Mouse (Mus musculus): ENCODE data around the gene Ptprm.

The Ptprm gene

DNA sequence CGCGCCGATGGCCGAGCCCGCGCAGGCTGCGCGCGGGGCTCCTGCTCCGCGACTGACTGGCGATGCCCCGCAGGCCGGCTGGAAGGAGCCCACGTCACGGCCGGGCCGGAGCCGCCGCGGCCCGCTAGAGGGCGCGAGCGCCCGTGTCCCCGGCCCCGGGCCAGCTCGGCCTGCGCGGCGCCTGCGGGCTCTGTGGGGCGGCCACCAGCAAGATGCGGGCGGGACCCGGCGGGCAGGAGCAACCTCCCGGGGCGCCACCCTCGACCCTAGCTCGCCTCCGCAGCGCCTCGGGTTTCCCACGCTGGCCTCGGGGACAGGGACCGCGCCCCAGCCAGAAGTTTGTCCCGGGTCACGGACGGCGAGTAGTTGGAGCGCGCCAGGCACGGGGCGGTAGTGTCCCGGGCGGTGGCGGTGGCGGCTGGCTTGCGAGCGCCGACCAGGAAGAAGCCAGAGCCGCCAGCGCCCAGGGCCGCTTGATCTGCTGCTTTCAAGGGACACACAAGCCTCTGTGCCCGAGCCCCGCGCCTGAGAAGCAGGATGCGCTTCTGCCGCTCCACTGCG, at the start of gene Ptprm:
Ptprm (minus strand) TSS at position 7 of the 561 bp plus-strand sequence.
- peak in 1 of 2 experiments; percentile 56 for DNase-seq (ENCODE audit: low spot score in 2 of 2)

DNA sequence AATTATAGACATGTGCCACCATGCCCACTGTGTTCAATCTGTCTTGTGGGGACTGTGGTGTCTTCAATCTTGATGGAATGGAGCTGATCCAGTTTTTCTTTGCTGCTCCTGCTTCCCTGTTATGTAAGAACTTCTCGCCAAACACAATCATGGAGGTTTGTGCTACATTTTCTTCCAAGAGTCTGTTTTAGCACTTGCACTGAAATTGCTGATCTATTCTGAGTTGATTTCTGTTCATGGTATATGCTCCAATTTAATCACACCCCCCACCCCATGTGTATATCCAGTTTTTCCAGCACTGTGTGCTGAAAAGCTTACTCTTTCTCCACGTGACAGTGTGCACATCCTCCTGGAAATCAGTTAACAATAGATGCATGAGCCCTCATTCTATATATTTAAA, 41.9 kb upstream of the Ptprm start:
- DNase-seq (ENCODE audit: low spot score in 2 of 2): no peak

DNA sequence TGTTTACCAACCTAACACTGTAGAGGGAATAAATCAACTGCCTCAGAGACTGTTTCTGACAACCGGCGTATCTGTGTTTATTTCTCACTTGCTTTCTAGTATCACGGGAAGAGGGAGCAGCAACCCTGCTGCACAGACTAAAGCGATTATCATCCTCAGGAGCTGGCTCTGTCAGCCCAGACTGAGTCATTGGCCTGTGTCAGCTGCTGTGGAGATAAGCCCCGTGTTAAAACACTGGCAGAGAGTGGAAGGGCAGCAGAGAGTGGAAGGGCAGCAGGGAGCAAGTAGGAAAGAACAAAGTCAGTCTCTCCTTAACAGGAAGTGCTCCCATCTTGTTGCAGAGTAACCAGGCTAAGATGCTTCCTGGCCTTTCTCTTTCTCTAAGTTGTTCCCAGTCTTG, 36.6 kb upstream of the Ptprm start:
- DNase-seq (ENCODE audit: low spot score in 2 of 2): no peak

DNA sequence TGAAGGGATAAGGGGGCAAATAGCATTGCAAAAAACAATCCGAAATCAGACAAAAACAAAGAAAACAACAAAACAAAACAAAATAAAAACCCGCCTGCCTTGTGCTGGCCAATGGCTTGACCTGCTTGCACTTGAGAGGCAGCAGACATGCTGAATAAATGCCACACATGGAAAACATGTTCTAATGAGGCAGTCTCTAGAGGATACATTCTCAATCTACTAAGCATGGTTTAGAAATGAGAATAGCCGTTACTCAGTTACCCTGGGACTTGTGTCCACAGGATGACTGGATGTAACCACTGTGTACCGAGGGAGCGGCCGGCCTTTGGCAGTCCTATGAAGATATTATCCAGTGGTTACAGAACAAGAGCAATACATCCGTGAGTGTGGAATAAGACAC, 33.9 kb upstream of the Ptprm start:
- DNase-seq (ENCODE audit: low spot score in 2 of 2): no peak

DNA sequence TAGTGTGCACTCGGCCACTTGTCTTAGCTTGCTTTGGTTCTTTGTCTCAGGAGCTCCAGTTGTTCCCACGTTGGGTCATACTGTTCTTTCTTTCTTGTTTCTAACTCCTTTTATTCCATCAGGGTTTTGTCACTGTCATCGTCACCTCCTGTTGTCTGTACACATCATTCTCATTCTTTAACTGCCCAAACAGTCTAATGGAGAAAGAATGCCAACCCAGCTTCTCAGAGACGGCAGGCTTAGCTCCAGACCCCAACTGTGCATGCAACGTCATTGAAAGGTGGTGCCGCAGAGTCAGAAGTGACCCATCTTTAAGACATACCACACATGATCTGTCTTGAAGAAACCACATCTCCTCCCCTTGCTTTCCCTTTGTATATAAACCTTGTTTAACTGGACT, 31.0 kb upstream of the Ptprm start:
- DNase-seq (ENCODE audit: low spot score in 2 of 2): no peak

DNA sequence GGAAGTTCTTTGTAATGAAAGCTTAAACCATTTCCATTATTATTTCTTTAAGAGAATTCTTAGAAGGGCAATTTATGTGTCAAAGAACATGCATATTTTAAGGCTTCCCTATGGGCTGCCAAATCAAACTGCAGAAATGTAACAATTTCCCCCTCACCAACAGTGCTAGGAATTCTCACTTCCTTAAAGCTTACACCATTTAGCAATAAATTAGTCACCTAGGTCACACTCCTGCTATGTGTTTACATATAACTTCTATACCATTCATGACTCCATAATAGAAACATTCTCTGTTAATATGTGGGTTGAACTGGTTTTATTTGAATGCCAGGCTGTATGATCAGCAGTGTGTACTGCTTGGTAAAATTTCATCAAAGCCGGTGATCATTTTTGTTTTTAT, 29.4 kb upstream of the Ptprm start:
- DNase-seq (ENCODE audit: low spot score in 2 of 2): no peak

DNA sequence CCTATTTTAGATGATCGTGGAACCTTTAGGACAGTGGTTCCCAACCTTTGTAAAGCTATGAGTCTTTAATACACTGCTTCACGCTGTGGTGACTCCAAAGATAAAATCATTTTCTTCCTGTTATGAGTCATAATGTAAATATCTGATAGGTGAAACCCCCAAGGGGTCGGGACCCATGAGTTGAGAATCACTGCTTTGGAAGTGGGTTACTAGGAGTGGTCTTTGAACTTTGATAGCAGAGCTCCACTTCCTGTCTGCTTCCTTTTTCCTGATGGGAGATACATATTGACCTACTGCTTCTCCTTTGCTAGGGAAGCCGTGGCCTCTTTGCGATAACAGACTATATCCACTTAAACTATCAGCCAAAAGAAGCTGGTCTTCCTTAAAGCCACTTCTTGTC, 27.4 kb upstream of the Ptprm start:
- no peak for DNase-seq (ENCODE audit: low spot score in 2 of 2)

DNA sequence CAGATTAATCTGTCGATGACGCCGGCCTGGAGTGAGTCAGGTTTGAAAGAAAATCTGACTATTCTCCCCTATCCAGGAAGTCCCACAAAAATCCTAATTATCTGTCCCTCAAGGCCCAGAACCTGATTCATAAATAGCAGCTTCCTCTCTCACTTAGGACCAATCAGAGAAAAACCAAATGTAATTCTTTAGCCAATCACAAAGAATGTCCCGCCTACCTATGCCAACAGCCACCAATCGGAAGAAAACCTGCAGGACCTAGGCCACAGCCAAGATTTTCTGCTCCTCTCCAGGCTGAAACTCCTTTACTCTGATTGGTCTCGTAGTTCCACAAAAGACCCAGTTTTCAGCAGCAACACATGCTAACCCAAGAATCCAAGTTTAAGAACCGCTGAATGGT, 13.6 kb upstream of the Ptprm start:
- DNase-seq (ENCODE audit: low spot score in 2 of 2): no peak

DNA sequence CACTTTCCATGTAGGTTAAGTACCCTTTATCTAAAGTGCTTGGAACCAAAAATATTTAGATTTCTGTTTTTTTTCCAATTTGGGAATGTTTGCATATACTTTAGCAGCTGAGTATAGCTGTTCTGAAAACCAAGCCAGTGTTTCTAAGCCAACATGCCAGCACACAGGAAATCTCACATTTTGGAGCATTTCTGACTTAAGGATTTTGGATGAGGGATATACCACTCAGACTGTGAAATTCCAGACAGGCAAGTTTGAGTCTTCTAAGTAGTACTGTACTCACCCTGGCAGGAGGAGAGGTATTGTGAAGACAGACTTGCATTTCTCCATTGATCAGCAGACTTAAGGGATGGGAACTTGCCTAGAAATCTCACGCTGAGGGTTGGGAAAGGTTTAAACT, 10.2 kb upstream of the Ptprm start:
- DNase-seq (ENCODE audit: low spot score in 2 of 2): no peak

DNA sequence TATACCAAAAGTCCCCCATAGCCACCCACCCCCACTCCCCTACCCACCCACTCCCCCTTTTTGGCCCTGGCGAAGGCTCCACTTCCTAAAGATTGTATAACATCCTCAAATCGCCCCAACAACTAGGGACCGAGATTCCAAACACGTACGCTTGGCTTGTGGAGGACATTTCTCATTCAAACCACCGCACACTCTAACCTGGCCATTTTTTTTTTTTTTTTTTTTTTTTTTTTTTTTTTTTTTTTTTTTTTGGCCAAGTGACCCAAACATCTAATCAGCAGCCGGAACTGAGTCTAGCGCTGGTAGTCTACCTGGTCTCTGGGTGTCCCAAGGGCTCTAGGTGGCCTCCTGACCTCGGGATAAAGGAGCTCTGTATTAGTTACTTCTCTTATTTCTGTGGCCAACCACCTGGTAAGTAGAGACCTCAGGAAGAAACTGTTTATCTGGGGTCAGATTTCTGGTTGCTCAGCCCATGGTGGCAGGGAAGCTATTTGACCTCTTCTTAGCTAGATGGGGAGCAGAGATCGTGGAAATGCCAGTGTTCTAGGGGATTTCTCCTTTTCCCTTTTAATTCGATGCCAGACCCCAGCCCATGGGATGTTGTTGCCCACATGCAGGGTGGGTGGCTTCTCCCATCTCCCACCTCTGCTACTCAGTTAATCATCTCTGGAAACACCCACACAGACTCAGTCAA, 9.3 kb upstream of the Ptprm start:
- no peak for DNase-seq (ENCODE audit: low spot score in 2 of 2)

DNA sequence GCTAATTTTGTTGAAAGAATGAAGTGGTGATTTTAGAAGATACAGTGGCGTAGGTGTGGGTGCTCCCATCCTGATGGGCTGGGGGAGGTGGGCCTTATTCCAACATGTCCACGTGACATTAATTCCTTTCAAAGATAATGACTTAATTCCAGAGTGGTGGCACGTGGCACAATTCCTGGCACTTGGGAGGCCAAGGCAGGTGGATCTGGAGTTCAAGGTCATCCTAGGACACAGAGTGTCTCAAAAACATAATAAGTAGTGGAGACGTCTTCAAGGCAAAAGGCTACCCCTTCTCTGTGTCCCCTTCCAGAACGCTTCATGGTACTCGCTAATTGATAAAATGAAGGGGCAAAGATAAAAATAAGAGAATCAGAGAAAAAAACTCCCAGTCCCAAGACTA, 7.9 kb upstream of the Ptprm start:
- DNase-seq (ENCODE audit: low spot score in 2 of 2): no peak

DNA sequence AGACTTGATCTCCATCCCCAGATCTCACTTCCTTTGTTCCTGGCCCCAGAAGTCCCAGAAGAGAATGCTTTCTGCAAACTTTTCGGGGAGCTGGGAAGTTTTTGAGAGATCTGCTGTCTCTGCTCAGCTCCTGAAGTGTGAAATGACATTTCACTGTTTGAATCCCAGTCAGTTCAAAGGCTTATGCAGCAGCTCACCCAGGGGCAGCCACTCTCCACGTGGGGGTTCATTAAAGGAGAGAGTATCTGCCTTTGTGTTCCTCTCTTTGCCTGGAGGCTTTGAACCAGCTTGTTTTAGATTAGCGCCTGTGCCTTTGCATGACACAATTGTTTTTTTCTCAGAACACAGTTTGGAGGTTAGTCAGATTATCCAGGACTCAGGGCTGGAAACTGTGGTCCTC, 6.3 kb upstream of the Ptprm start:
- DNase-seq (ENCODE audit: low spot score in 2 of 2): no peak

DNA sequence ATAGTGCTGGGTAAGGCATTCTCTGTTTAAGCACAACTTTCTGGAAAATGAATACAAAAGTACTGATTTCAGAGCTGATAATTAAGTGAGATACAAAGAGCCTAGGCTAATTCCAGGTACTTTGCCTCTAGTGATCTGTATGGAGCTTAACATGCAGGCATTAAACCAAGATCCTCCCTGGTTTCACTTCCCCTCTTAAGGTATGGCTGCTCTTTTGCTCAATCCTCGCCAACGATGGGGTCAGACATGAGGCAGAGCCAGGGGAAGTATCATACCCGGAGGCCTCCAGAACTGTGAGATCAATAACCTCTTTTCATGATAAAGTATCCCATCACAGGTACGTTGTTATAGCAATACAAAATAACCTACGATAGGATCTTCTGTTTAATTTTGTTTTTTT, 5.3 kb upstream of the Ptprm start:
- no peak for DNase-seq (ENCODE audit: low spot score in 2 of 2)

DNA sequence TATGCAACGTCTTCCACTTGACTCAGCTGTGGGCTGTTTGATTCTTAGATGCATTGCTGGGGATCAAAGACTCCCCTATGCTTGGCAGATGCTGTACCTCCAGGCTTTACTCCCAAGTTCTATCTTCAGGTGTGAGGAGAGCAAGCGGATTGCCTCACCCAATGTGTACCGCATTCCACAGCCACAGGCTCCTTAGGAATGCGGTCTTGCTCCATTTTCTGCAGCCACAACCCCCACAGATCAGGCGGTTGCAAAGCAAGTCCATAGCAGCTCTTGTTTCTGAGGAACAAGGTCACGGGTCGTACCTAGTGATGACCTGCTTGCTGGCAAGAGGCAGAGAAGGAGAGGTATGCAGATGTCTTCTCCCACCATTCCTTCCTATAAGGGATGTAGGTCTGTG, 4.3 kb upstream of the Ptprm start:
- DNase-seq (ENCODE audit: low spot score in 2 of 2): no peak

DNA sequence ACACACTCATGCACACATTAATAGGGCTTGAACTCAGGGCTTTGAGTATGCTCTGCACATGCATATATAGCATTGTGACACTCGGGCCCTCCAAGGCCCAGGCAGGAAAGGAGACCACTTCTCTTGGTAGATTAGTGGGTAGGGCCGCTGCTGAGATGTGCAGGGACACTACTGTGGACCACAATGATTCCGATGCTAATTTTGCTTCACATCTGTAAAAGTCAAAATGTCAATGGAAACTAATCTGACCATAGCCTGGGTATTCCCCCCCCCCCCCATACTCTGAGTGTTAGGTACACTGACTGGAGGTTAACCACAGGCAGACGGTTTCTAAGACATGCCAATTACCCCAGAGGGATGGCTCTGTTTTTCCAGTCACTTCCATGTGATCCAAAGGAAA, 2.9 kb upstream of the Ptprm start:
- DNase-seq (ENCODE audit: low spot score in 2 of 2): no peak

DNA sequence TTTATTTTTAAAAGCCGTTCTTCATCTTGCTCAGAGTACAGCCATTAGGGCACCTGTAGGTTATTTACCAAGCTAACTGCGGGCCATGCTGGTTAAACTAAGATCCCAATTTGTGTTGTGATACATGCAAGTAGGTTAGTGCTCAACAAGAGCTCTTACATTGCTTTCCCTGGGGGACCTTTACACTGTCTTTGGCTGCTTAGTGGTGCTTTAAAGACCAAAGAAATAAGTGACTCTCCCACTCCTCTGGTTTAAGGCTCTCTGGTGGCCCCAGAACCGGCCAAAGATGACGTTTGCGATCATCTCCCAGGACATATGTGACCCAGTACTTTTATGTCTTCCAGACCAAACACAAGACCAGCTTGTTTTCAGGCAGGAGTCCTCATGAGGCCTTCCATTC, 994 bp upstream of the Ptprm start:
- no peak for DNase-seq (ENCODE audit: low spot score in 2 of 2)

DNA sequence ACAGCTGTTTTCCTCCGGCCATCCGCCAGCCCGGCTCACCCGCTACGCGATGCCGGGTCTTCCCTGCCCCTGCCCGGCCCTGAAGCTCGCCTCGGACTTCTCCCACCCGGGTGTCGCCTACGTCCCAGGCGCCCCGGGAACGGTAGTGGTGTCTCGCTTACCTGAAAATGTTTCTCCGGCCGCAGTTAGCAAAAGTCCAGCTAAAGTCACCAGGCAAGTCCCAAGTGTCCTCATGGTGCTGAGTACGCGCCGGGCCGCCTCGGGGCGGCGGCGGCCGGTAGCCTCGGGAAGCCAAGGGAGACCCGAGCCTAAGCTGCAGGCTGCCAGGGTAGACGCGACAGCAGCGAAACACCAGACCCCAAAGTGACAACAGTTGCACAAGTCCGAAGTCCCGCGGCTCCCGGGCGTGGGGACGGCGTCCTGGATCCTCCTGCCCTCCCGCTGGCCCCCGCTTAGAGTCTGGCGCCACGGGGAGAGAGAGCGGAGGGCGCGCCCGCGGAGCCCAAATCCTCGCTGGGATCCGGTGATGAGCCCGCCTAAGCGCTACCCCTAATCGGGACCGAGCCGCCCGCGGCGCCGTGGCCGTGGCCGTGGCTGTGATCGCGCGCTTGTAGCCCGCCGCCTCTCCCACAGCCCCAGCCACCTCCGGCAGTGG, 334 bp downstream of the Ptprm start:
- no peak for DNase-seq (ENCODE audit: low spot score in 2 of 2)

DNA sequence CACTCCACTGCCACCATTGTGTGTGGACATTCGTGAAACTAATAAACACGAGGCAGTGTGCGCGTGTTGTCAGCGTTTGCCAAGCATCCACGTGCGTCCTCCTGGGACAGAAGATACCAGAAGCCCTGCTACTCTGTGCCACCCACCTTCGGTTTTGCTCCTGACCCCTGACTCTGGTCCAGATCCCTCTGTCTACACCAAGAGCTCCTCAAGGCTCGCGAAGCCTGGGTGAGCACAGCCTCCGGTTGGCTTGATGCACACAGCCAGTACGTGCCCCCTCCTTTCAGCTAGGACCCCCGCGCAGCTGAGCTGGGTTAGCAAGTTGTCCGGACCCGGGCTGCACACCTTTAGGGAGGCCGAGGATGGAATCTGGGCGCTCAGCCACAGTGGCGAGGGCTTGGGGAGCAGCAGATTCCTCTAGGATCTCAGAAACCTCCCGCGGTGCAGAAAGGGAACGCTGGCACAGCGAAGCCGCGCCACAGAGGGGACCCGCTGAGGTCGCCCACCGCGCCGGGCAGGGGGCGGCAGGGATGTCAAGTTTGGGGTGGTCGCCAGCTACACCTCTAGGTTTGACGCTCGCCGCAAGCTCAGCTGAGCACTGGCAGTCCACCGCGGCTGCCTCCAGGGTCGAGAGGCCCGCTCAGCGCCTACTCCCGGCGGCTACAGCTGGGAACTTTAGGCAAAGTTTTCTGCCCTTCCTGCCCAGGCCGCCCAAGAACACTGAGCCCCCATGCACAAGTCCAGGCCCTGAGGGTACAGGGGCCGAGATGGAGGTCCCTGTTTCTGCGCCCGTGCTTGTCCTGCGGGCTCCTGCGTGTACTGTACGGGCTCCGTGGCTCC, 1.1 kb downstream of the Ptprm start:
- DNase-seq (ENCODE audit: low spot score in 2 of 2): no peak

DNA sequence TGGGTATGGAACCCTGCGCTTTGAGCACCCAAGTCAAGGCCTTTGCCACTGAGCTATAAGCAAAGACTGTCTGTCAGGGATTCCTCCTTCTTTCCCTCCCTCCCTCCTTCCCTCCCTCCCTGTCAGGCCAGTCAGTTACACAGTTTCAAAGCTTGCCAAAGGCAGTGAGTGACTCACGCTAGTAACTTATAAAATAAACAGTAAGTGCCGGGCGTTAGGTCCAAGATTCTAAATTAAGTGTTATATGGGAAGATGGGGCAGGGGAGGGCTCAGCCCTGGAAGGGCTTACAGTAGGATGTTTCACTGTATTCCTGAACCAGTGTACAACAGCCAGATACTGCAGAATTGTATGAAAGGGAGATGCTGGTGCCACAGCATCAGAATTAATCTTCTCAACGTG, 2.8 kb downstream of the Ptprm start:
- no peak for DNase-seq (ENCODE audit: low spot score in 2 of 2)

DNA sequence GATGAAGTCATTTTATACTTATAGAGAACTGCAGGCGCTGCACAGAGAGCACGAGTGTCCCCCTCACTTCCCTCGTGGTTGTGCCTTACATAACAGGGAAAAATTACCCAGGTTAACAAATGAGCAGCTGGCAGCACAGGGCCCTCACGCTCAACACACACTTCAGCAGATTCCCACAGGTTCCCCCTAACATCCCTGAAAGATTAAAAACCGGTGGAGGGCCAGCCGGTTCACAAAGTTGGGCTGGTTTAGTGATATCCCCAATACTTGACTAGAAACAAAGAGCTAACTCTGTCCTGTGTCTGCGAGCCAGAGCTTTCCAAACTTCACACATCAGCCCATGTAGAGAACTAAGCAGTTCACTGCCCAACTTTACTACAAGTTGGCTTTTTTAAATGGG, 3.7 kb downstream of the Ptprm start:
- DNase-seq (ENCODE audit: low spot score in 2 of 2): no peak

DNA sequence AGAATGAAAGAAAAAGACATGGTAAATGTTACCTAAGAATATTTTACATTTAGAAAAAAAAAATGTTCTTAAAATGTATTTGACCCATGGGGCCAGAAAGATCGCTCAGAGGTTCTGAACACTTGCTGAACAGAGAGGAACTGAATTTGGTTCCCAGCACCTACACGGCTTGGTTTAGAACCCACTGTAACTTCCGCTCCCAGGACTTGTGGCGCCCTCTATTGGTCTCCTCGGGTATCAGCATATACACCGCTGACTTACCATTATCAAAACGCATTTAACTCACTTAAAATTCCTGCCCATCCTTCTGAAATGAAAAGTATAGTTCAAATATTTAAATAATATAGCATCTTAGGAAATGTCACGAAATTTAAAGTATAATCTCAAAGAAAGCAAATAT, 4.7 kb downstream of the Ptprm start:
- DNase-seq (ENCODE audit: low spot score in 2 of 2): no peak

DNA sequence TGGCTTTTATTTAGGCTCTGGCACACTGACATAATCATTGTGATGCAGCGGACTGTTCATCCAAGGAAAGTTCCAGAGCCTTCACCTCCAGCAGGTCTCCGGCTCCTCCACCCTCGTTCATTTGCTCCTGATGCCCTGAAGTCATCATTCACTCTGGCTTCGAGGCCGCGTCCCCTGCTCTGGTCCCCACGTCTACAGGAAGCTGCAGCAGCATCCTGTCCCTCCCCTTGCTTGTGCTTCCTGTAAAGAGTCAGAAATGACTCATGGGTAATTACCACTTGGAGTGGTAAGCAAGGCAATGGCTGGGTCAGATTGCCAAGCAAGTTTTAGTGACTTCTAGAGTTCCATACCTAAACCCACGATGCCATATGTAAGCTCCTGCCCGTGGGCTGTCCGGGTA, 7.3 kb downstream of the Ptprm start:
- DNase-seq (ENCODE audit: low spot score in 2 of 2): no peak

DNA sequence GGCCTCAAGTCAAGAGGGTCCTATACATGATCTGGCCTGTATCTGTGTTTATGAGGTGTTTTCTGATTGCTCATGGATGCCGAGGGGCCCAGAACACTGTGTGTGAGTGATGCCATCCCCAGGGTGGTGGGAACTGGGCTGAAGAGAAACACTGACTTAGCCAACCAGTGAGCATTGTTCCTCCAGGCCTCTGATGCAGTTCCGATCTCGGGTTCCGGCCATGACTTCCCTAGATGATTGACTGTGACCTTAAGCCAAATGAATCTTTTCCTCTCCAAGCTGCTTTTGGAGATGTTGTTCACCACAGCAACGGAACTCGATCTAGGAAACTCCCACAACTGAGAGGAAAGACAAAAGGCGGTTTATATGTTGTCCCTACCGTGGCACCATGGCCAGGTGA, 9.1 kb downstream of the Ptprm start:
- no peak for DNase-seq (ENCODE audit: low spot score in 2 of 2)

Data from left cerebral cortex, adult 9 months (tissue).